Mouse (Mus musculus): ENCODE results near the gene Gm21996. TPM values are rescaled to one million over a fixed set of nuclear protein-coding genes. Genes with fewer than 3 reads are reported as not detected.
"Not testable (repeated sequence)": the region's sequence is repeated elsewhere in the genome, so short reads cannot be mapped to it uniquely, and the experiment has no call there.

The Gm21996 gene
- not detected for total RNA-seq (2021)
- long read RNA-seq, experiment 1: 0 reads
- long read RNA-seq, experiment 2: 0 reads

DNA sequence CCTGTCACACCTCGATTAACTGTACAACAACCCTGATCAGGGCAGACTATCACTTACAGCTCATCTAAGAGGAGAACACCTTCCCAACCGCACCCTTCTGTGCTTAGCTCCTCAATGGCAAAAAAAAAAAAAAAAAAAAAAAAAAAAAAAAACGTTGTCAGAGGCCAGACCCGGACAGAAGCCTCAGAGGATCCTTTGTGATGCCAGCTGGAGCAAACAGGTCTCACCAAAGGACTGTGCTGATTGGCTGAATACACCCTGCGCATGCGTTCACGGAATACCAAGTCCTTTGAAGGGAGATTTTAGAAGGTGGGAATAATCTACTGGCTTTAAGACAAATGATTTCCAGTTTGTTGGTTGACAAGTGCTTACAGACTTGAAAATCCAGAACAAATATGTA lies at the start of gene Gm21996:
Gm21996 (minus strand) TSS at position 101 of the 400 bp plus-strand sequence.
- not testable (repeated sequence) for DNase-seq (ENCODE audit: low spot score in 2 of 2)
